Mouse (Mus musculus) hindbrain, embryonic 13.5 days (tissue): Measurements from ENCODE around the gene Phpt1. TPM values are rescaled to one million over a fixed set of nuclear protein-coding genes. Genes with fewer than 3 reads are reported as not detected.

Experiments
- ATAC-seq: fragments of 200-750 bp; cut with Nextera tagmentation; 2 replicates; pipeline ENCODE4 v1.8.0; 2017; ENCODE audit warnings: moderate TSS enrichment; ENCODE audit not compliant: low FRiP score
- H3K27ac ChIP-seq: fragments of 300-500 bp; sonication (generic); 2 replicates; pipeline ENCODE4 v1.5.1; 2015; ENCODE audit warnings: inconsistent platforms, mild to moderate bottlenecking, moderate library complexity
- H3K27me3 ChIP-seq: fragments of 300-500 bp; sonication (generic); 2 replicates; pipeline ENCODE4 v1.6.1; 2015; ENCODE audit warnings: mild to moderate bottlenecking, inconsistent platforms
- H3K36me3 ChIP-seq: fragments of 300-500 bp; sonication (generic); 2 replicates; pipeline ENCODE4 v1.6.1; 2015; ENCODE audit warnings: mild to moderate bottlenecking, inconsistent platforms
- H3K4me1 ChIP-seq: fragments of 300-500 bp; sonication (generic); replicated peaks from 2 replicates; pipeline ENCODE4 v1.6.1; 2015; ENCODE audit warnings: inconsistent platforms
- H3K4me2 ChIP-seq: fragments of 300-500 bp; sonication (generic); 2 replicates; pipeline ENCODE4 v1.6.1; 2015; ENCODE audit warnings: inconsistent platforms, mild to moderate bottlenecking, moderate library complexity
- H3K4me3 ChIP-seq: fragments of 300-500 bp; sonication (generic); 2 replicates; pipeline ENCODE4 v1.5.1; 2015; ENCODE audit warnings: mild to moderate bottlenecking, inconsistent platforms
- H3K9ac ChIP-seq: fragments of 300-500 bp; sonication (generic); 2 replicates; pipeline ENCODE4 v1.6.1; 2015; ENCODE audit warnings: mild to moderate bottlenecking, inconsistent platforms
- H3K9me3 ChIP-seq: fragments of 300-500 bp; sonication (generic); 2 replicates; pipeline ENCODE4 v1.6.1; 2016; ENCODE audit warnings: inconsistent platforms
- WGBS: fragments of 180-500 bp; shearing (Covaris S2); methylation state at CpG from one replicate; pipeline ENCODE4 v1.1.7; 2015; 5-methylcytosine and 5-hydroxymethylcytosine counted together
- polyA plus RNA-seq: library from polyadenylated mRNA; unstranded; fragments of >200 nt; fragmentation: Nextera tagmentation; extraction: Ambion mirVana; gene quantifications from 2 replicates; pipeline ENCODE4 v1.2.1, GENCODE M21; 2015

Phpt1 gene
- polyA plus RNA-seq, 1 experiment from 2014 or later = 179 TPM

DNA sequence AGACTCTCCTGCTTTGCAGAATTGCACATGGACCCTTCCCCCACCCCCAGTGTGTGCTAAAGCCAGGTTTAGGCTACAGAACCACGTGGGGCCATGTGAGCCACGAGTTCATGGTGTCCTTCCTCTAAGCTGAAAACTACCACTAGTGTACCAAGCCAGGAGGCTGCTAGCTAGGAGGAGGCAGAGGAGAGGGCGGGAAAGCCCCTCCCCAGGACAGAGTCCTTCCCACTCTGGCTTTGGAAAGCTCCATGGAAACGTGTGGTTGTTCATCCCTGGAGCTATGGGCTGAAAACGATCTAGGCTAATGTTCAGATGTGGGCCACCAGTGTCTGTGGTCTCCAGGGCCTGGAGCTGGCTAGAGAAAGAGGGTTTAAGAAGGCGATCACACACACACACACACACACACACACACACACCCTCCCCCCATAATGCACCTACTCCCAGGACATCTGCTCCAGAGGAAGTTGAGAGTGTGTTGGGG lies 5.6 kb upstream of the Phpt1 start:
- Histone ChIP-seq H3K27me3 (peaks cover 53% of the 10 kb centered on the region), H3K4me2 (peak overlapping the region; percentile 65), H3K4me3 (peak overlapping the region; percentile 52), H3K9ac (peak overlapping the region; percentile 75), H3K36me3 (peaks cover 27% of the 10 kb centered on the region), H3K9me3 (no peaks in the 10 kb centered on the region), H3K27ac (no peak overlapping the region), H3K4me1 (peaks cover 74% of the 10 kb centered on the region)
- ATAC-seq = no peak
- 44% methylated on average over 6 of the region's 6 CpGs for WGBS

DNA sequence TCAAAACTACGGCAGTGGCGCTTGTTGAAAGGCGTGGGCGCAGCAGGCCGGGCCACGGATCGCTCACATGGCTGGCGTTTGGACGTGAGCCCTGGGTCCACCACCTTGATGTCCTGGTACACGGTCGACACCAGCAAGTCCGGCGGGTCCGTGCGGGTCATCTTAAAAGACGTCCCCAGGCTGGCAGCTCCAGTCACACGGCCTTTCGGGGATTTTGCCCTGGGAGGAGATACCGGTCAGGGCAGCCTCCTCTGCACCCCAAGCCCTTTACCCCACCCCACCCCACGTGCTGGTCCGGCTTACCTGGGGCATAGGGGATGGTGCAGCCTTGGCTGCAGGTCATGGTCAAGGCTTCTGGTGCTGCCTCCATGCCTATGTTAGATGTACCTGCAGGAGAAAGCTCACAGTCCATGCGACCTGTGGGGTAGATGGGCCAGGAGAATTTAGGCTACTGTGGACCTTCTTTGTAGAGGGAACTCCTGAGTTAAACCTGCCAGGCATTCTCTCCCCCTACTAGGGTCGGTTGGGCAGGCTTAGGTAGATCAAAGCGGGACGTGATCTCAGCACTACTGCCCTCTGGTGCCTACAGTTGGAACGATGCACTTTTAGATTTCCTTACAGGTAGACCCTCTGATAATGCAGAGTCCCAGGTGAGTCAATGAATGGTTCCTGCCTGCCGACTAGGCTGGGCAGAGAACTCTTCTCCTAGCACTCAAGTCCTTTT lies 4.9 kb upstream of the Phpt1 start:
- Histone ChIP-seq H3K4me3 (peak overlapping the region; percentile 52), H3K36me3 (peaks cover 20% of the 10 kb centered on the region), H3K9me3 (no peaks in the 10 kb centered on the region), H3K27ac (no peak overlapping the region), H3K27me3 (peaks cover 55% of the 10 kb centered on the region), H3K4me1 (peaks cover 79% of the 10 kb centered on the region), H3K9ac (peak overlapping the region; percentile 39; the same call in 1 of the 2 replicates), H3K4me2 (peak overlapping the region; percentile 37)
- WGBS = 4% methylated on average over 27 of the region's 27 CpGs
- ATAC-seq = no peak

DNA sequence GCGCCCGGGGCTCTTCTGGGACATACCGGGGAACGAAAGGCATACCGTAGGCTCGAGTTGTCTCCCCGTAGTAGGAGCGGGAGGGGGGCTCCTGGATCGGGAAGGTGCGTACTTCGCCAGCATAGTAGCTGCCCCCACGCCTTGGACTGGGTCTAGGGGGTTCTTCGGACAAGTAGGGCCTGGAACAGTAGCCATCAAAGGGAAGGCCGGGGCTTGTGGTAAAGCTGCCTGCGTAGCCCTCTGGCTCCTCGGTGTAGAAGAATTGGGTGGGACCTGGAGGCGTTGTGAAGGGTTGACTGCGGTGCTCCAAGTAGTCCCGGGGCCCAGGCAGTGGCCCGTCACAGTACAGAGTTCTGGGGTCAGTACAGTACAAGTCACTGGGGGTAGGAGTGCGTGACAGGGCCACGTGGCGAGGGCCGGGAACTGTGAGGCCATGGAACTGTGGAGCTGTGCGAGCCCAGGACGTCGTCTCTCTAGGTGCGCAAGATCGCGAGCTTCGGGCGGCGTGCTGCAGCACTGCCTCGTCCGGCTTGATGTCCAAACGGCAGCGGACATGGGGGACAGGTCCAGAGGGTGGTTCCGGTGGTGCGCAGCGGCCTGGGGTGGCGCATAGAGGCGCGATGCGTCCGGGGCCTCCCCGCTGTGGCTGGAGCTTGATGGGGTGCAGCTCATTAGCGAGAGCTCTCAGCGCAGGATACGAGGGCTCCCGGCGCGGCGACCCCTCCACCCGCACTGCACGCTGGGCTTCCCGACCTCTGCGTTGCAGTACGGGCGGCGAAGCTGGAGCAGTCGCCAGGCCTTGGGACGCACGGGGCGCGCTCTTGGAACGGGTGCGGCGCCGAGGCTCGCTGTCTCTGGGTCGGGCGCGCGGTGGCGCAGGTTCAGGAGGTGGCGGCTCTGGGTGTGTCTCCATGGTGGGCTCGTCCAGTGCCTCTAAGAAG lies 4.0 kb upstream of the Phpt1 start:
- H3K27ac ChIP-seq = no peak overlapping the region
- 5% methylated on average over 75 of the region's 77 CpGs for WGBS
- ATAC-seq = no peak
- peaks cover 81% of the 10 kb centered on the region for H3K4me1 ChIP-seq
- peak overlapping the region; percentile 27 for H3K4me3 ChIP-seq
- H3K4me2 ChIP-seq = peak overlapping the region; percentile 37
- 0 out of 2 replicates have a peak overlapping the region, but pooled peaks have one; percentile 39 for H3K9ac ChIP-seq
- H3K9me3 ChIP-seq = no peaks in the 10 kb centered on the region
- peaks cover 11% of the 10 kb centered on the region for H3K36me3 ChIP-seq
- peaks cover 55% of the 10 kb centered on the region for H3K27me3 ChIP-seq

DNA sequence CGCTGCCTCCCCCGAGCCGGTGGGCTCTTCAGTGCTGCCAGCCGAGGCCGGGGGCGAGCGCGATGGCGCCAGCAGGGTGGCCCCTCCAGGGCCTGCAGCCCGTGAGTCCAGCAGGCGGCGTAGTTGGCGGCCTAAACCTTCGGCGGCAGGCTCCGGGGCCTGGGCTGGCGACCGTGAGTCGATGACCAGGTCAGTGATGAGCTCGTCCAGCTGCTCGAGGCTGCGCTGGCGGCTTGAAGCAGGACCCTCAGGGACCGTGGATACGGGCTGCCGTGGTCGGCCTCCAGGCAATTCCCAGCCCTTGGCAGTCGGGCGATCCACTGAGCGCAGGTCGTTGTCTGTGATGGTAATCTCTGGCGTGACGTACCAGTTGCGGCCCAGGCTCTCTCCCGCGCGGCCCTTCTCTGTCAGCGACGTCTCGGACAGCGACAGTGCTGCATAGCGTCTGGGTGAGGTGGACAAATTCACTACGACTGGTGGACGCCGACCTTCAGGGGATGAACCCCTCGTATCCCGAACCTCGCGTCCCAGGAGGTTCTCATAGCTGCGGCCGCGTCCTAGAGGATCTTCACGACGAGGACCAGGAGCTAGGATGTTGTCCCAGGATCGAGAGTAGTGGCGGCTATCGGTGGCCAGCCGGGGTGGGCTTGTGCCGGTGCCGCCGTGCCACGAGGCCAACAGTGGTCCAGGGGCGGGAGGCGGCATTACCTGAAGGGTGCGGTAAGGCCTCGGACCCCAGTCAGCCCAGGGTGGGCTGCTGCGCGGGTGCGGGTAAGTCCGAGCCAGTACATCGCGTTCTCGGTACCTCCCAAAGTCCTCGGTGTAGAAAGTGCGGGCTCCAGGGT lies 3.1 kb upstream of the Phpt1 start:
- H3K27ac ChIP-seq = no peak overlapping the region
- peak overlapping the region; percentile 27 for H3K4me3 ChIP-seq
- 6% methylated on average over 71 of the region's 75 CpGs for WGBS
- H3K4me1 ChIP-seq = peaks cover 82% of the 10 kb centered on the region
- ATAC-seq = no peak
- H3K27me3 ChIP-seq = peaks cover 55% of the 10 kb centered on the region
- peaks cover 3% of the 10 kb centered on the region for H3K36me3 ChIP-seq
- peak overlapping the region; percentile 40 for H3K4me2 ChIP-seq
- no peaks in the 10 kb centered on the region for H3K9me3 ChIP-seq
- H3K9ac ChIP-seq = peak overlapping the region; percentile 55; the same call in 1 of the 2 replicates

DNA sequence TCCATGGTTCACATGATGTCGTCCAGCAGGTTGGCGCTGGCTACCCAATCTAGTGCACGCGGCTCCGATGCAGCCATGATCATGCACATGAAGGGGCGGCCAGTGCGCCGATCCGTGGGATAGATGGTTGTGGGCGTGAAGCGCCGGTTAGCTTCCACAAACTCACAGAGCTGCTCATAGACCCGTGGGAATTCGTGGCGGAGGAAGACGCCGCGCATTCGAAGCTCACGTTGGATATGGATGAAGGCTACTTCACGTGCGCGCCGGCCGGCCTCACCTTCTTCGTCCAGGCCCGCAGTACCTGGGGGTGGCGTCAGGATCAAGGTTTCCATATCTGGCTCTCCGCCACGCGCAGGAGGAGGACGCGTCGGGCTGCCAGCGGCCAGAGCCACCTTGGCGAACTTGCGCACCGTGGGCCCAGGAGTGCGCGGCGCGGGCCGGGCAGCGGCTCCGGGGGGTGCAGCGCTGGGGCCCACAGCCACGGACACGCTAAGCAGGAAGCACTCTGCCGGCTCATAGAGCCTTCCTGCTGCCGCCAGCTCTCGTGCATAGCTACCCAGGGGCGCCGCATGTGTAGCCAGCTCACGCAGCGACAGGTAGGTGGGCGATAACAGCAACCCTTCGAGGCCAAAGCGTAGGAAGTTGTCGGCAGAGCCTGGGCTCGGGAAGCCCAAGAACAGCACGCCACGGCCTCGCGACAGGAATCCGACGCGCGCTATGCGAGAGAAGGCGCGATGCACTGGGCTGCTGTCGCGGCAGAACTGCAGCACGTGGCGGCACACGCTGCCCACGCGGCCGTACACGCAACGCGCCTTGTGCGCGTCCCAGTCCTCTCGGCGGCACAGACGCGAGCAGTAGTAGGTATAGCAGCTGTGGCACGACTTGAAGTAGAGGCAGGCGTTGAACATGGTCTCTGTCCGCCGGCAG lies 2.2 kb upstream of the Phpt1 start:
- peaks cover 79% of the 10 kb centered on the region for H3K4me1 ChIP-seq
- peak overlapping the region; percentile 55; the same call in 1 of the 2 replicates for H3K9ac ChIP-seq
- no peaks in the 10 kb centered on the region for H3K9me3 ChIP-seq
- ATAC-seq = no peak
- no peaks in the 10 kb centered on the region; the same call in 1 of the 2 replicates for H3K36me3 ChIP-seq
- 15% methylated on average over 92 of the region's 92 CpGs for WGBS
- H3K4me3 ChIP-seq = peak overlapping the region; percentile 27
- peaks cover 55% of the 10 kb centered on the region for H3K27me3 ChIP-seq
- no peak overlapping the region for H3K27ac ChIP-seq
- peak overlapping the region; percentile 40 for H3K4me2 ChIP-seq

DNA sequence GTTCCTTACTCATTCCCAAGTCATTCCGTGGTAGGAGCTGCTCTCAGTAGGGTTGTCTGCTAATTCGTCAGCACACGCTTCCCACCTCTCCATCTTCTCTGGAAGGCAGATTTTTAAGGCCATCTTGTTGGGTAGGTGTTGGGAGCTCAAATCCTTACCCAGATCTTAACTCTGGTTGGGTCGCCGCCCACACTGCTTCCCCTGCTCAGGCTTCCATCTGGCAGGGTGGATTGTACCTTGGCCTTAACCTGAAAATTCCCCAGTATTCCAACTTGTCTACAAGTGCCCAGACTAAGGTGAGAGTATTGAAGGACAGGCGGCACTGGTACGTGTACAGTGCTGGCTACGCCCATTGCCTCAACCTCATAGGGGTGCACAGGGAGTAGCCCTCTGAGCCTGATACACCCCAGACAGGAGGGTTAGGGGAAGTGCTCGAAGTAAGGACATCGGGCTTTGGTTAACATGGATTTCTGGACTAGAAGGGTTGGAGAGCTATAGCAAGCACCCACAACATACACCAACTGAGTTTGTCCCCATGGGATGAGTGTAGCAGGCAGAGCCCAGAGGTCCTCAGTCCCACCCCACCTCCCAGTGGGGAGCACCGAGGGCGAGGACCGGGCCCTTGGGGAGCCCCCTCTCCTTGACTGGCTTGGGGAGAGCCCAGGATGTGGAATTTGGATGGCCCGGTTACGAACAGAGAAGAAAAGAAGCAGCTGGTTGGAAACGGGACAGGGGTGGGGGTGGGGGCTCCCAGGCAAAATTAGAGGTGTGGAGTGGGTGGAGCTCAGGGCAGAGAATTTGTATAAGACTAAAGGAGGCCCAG lies 1.2 kb upstream of the Phpt1 start:
- no peak overlapping the region for H3K4me3 ChIP-seq
- H3K9ac ChIP-seq = peak overlapping the region; percentile 81; the same call in 1 of the 2 replicates
- H3K4me2 ChIP-seq = peak overlapping the region; percentile 96
- ATAC-seq = no peak
- WGBS = 73% methylated on average over 16 of the region's 16 CpGs
- no peaks in the 10 kb centered on the region for H3K9me3 ChIP-seq
- H3K27ac ChIP-seq = no peak overlapping the region
- peaks cover 9% of the 10 kb centered on the region for H3K36me3 ChIP-seq
- peaks cover 55% of the 10 kb centered on the region for H3K27me3 ChIP-seq
- peaks cover 71% of the 10 kb centered on the region for H3K4me1 ChIP-seq

DNA sequence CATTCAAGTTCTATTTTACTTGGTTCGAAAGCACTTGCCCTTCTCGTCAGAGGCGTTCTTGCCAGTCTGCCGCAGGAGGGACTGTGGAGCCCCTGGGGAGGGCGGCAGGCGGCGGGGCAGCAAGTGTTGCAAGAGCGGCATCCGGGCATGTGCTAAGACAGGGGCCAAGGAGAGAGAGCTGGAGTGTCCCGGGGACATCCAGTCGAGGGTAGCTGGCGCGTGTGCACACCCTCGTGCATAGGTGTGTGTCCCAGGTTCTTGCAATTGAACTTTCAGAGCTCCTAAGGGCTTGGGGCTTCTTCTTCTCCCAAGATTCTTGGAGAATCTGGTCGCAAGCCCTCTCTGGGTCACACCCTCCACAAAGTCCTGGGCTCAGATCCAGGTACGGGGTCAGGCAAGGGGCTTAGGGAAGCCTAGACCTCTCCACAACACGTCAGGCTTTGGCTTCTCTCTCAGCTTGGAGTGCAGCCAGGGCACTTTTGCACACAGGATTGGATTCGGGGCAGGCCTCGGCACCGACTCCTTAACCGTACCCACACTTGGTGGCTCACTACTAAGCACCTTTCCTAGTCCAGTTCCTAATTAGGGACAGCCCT lies 506 bp upstream of the Phpt1 start:
- no peaks in the 10 kb centered on the region for H3K9me3 ChIP-seq
- peaks cover 15% of the 10 kb centered on the region for H3K36me3 ChIP-seq
- ATAC-seq = no peak
- H3K9ac ChIP-seq = peak overlapping the region; percentile 81
- peak overlapping the region; percentile 96 for H3K4me2 ChIP-seq
- H3K27me3 ChIP-seq = peaks cover 50% of the 10 kb centered on the region
- peaks cover 64% of the 10 kb centered on the region for H3K4me1 ChIP-seq
- WGBS = 10% methylated on average over 21 of the region's 21 CpGs
- peak overlapping the region; percentile 91 for H3K27ac ChIP-seq
- peak overlapping the region; percentile 64 for H3K4me3 ChIP-seq

DNA sequence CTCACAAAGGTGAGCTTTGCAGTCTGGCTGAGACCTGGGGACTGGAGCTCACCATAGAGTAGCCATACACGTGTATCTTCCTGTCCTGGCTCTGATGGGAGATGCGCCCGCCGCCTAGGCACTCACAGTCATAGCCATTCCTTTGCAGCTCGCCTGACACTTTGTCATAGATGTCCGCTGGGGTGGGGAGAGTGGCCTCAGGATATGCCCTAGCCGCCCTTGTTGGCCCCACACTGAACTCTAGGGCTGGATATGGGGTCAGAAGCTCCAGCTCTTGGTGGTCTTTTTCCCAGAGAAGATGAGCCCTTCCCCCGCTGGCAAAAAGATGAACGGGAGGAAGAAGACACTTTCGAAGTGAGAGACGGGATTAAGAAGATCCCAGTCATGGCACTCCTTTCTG lies 888 bp downstream of the Phpt1 start:
- H3K9ac ChIP-seq = peak overlapping the region; percentile 81
- H3K9me3 ChIP-seq = no peaks in the 10 kb centered on the region
- peak; percentile 9 for ATAC-seq
- 22% methylated on average over 11 of the region's 11 CpGs for WGBS
- peak overlapping the region; percentile 91 for H3K27ac ChIP-seq
- peak overlapping the region; percentile 64 for H3K4me3 ChIP-seq
- peak overlapping the region; percentile 96 for H3K4me2 ChIP-seq
- peaks cover 37% of the 10 kb centered on the region for H3K27me3 ChIP-seq
- peaks cover 24% of the 10 kb centered on the region for H3K36me3 ChIP-seq
- H3K4me1 ChIP-seq = peaks cover 50% of the 10 kb centered on the region

DNA sequence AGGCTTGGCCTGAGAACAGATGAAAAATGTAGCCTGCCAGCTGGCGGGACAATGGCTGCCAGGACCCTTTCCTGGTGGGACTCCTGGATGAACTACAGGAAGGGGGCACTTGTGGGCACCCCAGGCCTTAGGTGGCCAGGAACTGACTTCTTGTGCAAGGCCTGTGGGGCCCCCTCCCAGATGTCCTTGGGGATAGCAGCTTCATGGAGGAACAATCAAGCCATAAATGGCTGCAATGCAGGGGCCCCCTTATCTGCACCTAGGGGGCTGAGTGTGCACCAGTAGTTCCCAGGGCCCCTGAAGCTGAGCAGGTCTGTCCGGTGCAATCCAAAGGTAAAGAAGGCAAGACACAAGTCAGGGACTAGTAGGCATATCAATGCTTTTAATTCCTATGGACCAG lies 2.0 kb downstream of the Phpt1 start:
- Histone ChIP-seq H3K4me2 (peak overlapping the region; percentile 96), H3K4me3 (no peak overlapping the region), H3K9me3 (no peaks in the 10 kb centered on the region), H3K27ac (no peak overlapping the region), H3K9ac (peak overlapping the region; percentile 81; the same call in 1 of the 2 replicates), H3K27me3 (peaks cover 26% of the 10 kb centered on the region), H3K36me3 (peaks cover 35% of the 10 kb centered on the region), H3K4me1 (peaks cover 40% of the 10 kb centered on the region)
- WGBS = 96% methylated on average over 2 of the region's 2 CpGs
- ATAC-seq = no peak

DNA sequence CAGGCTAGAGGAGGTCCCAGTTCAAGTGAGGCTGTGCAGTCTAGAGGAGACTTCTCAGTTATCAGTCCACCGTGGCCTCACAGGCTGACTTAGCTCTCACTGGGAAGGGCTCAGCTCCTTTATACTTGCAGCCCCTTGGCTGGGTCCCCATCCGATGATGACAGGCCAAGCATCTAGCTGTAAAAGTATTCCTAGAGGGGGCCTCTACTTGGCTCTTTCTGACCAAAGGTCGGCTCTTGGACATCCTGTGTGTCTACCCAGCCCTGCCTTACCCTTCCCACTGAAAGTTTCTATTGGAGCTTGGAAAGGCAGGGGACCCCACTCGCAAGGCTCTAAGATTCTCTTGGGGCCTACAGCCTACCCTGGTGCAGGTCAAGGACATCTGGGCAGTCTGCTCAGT lies 3.8 kb downstream of the Phpt1 start:
- H3K9ac ChIP-seq = 0 out of 2 replicates have a peak overlapping the region, but pooled peaks have one; percentile 29
- H3K9me3 ChIP-seq = no peaks in the 10 kb centered on the region
- H3K4me2 ChIP-seq = no peak overlapping the region
- no peak for ATAC-seq
- H3K4me1 ChIP-seq = peaks cover 28% of the 10 kb centered on the region
- peaks cover 53% of the 10 kb centered on the region for H3K36me3 ChIP-seq
- H3K27ac ChIP-seq = no peak overlapping the region
- no peak overlapping the region for H3K4me3 ChIP-seq
- 90% methylated on average over 4 of the region's 4 CpGs for WGBS
- peaks cover 7% of the 10 kb centered on the region for H3K27me3 ChIP-seq
